Mouse (Mus musculus): ENCODE results near the gene Slc6a5. TPM values are rescaled to one million over a fixed set of nuclear protein-coding genes. Genes with fewer than 3 reads are reported as not detected.

The Slc6a5 gene
- polyA plus RNA-seq (2012; rRNA removed), result 0.14 and 4.2 TPM in 2 replicates

DNA sequence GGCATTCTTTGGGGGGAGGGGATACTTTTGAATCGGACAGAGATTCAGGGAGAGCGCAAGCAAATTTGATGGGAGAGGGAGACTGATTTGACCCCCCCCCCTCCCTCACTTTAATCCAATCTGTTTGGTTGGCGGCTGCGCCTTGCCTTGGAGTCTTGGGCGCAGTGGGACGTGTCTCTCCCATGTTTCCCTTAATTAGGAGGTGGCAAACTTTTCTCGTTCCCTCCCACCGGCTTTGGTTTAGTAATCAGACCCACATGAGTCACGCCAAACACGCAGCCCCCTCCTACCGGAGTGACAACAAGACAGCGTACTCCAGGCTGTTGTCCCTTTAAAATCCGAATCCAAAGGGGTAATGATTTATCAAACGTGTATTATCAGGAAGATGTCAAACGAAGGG is at the start of gene Slc6a5:
TSS of gene Slc6a5 (plus strand) at position 297 of the 400 bp plus-strand sequence.

GRCm38 (mm10) chr7:49974841-49975440 is 65.0 kb downstream of the Slc6a5 start, which contains the start of gene Nell1:
Gene Nell1, plus strand, starts transcription at chr7:49974864.

Other genes starting within 250 kb of the Slc6a5 start
- 5.8 and 9.7 TPM in 2 replicates for gene Htatip2, start 151.0 kb upstream of the Slc6a5 start, polyA plus RNA-seq (2012; rRNA removed)
- gene Prmt3, start 131.8 kb upstream of the Slc6a5 start, polyA plus RNA-seq (2012; rRNA removed), result 45.5 and 95.5 TPM in 2 replicates
- 1.1 and 2.4 TPM in 2 replicates for gene Nell1, start 64.7 kb downstream of the Slc6a5 start, polyA plus RNA-seq (2012; rRNA removed)